Mouse (Mus musculus) gastrocnemius, postnatal 4 days (tissue): Measurements from ENCODE around the gene Ncoa1. TPM values are rescaled to one million over a fixed set of nuclear protein-coding genes. Genes with fewer than 3 reads are reported as not detected.

Source experiments
- DNase-seq, 2 experiments: peaks; one replicate each; pipeline ENCODE4 v3.0.0; 2021 to 2022; ENCODE audit warnings: low spot score in 2 of 2, mixed read lengths in 2 of 2
- total RNA-seq, 2 experiments: library from RNA; stranded (reverse); gene quantifications; 2 replicates each; pipeline ENCODE4 v1.2.3; 2021

Gene Ncoa1
- total RNA-seq, 2 experiments from 2014 or later = 51.1 to 52.3 TPM

DNA sequence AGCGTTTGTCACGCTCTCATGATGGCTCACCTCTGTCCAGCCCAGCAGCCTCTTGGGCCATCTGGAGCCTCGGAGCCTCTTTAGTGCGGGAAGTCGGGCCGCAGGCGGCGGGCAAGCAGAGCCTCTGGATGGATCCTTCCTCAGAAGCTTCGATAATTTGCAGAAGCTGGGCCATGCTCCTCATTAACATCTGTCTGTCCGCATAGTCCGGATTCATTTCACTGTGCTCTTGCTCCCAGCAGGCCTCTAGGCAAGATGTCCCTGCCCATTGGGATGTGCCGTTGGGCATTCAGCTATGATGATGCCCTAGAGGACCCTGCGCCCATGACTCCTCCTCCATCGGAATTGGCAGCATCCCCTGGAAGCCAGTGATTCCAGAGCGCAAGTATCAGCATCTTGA lies 239.5 kb downstream of the Ncoa1 start:
- DNase-seq = no peak

DNA sequence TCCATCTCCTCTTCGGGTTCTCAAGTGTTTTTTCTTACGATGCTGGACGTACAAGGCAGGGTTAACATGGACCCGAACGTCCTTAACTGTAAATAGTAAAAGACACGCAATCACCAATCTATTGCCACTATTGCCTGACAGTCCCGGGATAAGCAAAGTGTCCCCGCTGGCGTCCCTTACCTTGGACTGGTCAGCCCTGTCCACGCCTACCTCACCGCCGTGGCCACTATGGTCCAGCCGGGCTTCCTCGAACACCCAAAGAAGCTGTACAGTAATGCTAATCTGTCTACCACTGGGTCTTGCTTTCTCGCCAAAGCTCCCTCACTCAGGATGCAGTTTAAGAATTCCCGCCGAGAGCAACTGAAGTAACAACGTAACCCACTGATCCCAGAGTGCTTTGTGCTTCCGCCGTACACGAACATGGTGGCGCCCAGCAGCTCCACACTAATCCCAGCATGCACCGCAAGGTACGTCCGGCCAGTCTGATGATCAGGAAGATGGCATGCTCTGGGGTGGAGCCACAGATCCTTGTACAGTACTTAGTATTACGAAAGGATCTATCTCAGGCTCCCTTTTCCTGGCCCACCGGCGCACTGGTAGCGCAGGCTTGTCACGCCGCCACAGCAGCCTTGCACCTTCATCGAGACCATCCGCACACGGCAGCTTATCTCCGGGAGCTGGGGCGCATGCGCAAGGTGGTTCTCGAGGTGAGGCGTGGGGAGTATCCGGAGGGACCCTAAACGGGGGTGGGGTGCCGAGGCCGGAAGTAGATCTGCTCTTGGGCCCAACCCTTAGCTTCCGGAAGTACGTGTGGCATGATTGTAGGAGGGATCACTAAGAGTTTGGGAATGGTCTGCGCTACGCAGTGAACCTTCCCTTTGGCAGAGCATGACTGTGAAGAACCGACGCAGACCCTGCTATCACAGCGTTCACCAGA lies 243.1 kb downstream of the Ncoa1 start, which contains the start of the genes Ptrhd1 and Cenpo:
Gene Ptrhd1, plus strand, starts transcription at position 456 of the 937 bp plus-strand sequence.
Gene Cenpo, minus strand, starts transcription at position 723 of the 937 bp plus-strand sequence.
- DNase-seq = peak; percentile 82 to 93

DNA sequence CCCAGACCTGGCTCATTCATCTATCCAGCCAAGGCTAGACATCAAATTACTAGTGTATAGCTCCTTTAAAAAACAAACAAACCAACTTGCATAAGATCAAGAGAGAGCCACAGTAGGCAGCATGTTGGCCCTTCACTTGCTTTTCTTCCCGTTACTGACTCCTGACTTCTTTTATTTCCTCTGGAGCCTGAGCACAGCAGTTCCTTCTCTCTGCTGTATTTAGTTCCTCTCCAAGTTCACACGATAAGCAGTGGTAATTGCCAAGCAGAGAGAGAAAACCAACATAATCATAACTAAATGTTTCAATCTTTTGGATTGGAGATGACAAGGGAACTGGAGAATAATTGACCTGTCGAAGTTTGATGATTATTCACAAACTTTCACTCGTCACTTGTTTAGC lies 244.2 kb downstream of the Ncoa1 start:
- DNase-seq = no peak

DNA sequence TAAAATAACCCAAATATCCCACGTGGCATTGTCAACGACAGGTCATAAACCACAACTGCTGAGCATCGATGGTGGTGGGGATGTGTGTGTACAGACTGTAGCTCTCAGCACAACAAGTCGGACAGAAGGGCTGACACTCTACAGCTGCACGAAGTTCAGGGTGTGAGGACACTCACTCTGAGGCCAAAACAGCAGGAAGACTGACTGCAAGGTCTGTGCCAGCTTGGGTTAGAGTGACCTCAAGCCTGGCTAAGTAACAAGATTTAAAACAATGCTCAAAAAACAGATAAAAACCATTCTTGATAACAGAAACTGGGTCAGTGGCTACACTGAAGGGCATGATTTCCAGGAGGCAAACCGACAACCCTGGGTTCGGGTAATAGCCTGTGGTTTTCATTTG lies 246.8 kb downstream of the Ncoa1 start:
- DNase-seq = no peak

DNA sequence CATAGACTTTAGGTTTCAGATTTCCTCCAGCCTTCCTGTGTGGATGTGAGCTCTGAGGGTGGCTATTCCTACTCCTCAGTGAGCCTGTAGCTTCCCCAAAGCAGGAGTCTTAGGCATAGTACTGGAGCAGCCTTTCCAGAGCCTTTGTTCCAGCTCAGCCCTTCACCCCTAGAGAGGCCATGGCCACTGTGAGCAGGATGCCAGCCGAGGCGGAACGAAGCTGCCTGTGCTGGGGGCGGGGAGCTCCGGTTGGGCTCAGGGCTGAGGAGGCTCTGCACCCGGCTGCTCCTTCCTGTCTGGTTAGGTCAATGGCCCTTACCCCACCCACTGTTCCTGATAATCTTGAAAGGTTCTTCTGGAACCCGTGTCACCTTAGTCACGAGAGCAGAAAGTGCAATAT lies 264.1 kb downstream of the Ncoa1 start:
- DNase-seq = no peak

DNA sequence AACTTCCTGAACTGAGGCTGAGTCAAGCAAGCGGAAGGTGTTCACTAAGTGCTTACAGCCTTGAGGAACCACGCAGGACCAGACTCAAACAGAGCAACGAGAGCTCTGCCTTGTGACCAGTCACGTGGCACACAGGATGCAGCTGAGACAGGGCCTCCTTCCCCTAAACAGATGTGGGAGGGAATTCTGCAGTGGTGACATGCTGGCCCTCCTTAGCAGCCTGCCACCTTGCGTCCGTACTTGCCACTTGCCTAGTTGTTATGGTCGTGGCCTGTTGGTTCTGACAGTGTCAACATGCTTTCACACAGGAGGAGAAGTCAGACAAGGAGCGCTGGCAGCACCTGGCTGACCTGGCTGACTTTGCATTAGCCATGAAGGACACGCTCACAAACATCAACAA lies 265.8 kb downstream of the Ncoa1 start:
- DNase-seq = no peak

DNA sequence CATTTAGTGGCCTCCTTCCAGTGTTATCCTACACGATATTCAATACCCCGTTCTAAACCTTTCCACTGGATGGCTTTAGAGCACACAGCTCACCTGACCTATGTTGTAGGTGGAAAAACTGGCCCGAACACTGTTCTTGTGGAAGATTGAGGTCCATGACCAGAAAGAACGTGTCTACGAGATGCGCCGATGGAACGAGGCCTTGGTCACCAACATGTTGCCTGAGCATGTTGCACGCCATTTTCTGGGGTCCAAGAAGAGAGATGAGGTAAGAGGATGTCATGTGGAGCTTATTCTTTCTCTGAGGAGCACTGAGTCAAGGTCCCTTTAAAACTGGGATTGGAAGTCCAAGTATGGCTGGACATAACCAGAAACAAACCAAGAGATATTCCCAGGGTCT lies 267.8 kb downstream of the Ncoa1 start:
- DNase-seq = no peak

DNA sequence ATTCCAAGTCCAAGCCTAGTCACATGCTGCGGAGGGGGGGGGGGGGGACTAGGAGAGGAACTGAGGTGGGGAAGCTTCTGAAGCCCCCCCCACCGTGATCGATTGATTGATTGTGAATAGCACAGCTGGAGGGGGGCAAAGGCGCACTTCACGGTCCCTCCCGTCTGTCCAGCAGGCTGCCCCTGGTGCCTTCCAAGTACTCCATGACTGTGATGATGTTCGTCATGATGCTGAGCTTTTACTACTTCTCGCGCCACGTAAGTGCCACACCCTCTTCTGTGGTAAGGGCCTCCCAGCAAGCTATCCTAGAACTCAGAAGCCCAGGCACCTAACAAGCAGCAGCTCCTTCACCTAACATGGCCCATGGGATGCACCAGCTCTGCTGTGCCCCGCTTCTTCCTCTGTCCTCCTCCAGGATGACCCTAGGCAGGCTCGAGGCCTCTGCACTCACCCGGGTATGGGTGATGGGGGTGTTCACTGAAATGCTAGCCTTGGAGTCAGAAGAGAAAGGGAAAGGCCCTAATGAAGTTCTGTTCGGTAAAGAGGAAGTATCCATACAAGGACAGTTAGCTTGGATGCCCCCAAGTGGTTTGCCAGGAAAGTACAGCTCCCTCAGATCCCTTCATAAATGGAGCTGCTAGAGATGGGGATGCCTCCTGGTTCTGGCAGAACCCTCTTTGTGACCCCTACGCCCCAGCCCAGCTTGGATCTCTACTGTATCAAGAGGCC lies 268.4 kb downstream of the Ncoa1 start:
- peak in 1 of 2 experiments; percentile 50 for DNase-seq

DNA sequence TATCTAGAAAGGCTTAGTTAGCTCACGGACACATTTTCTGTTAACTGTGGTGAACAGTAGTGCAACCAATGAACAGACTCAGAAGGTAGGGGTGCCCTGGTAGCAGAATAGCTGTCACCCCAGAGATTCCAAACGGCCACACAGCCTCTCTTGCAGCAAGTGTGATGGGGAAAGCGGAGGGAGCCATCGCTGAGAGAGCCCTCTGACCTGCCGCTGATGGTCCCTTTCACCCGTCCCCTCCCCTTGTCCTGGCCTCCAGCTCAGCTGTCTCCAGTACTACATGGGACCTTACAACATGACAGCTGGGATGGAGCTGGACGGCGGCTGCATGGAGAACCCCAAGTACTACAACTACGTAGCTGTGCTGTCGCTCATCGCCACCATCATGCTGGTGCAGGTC lies 270.9 kb downstream of the Ncoa1 start:
- no peak for DNase-seq

DNA sequence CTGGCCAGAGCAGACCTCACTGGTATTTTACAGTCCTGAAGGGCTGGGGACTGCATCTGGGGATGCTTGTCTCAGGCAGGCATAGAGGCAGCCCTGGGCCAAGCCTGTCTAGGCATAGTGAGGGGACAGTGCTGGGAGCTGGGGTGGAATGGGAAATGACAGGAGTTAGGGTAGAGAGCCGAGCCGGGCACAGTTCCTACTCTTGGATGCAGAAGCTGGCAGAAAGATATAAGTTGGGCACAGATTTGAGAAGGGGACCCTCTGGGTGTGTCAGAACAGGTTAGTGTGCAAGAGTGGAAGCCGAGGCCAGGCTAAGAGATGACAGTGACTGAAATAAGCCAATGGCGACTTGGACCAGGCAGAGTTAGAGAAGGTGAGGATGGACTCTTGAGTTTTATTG lies 274.8 kb downstream of the Ncoa1 start:
- DNase-seq = no peak

DNA sequence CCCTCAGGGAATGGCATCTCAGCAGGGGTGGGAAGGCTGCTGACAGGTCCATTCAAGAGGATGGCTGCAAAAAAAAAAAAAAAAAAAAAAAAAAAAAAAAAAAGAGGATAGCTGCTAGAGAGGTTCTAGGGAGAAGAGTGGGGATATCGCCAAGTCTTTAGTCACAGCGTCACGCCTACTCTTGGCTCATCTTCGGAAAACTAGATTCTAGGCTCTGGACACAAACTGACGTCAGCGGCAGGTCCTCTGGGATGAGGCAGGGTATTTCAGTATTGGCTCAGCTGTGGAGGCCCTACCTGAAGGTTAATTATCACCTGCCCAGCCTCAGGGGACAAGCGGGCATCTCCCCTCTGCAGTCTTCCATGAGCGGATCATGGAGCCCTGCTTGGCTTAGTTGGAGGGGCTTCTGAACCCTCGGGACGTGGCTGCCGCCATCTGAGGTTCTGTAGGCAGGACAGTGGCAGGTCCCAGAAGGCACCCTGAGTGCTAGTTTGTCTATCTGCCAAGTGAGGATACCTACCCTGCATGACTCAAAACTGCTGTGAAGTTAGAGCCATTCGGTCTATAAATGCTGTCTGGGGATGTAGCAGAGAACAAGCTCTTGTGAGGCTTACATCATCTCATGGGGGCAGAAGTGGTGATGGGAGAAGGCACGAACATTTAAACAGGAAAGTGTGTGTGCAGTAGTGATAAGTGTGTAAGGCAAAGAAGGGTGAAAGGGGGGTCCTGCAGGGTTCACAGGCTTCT lies 275.4 kb downstream of the Ncoa1 start:
- peak in 1 of 2 experiments; percentile 60 for DNase-seq

DNA sequence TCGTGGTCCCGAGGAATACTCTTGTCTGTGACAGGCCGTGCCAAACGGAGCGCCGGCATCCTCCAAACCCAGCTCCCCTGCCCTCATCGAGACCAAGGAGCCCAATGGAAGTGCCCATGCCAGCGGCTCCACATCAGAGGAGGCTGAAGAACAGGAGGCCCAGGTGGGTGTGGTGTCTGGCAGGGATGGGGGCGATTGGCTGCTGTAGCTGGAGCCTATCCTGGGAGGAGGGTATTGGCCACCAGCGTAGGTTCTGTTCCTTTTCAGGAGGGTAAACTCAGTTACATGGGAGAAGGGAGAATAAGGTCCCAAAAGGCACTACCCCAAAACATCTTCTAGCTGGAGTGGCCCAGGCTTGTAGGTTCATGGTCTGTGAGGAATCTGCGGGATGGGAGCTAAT lies 277.7 kb downstream of the Ncoa1 start:
- DNase-seq = no peak

DNA sequence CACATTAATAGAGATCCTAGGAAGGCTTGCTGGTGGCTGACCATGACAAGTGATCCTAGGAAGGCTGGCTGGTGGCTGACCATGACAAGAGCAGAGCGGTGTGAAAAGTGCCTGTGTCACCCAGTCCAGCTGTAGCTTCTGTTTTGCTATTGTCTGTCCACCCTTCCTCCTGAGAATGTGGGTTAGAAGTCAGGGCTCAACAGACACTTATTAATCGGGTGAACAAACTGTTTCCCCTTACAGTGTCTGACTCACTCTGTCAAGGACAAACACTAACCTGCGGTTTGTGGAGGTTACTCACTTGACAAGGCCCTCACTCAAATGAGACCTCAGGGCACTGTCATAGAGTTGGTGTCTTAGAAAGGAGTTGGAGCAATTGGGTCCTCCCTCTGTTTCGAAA lies 278.3 kb downstream of the Ncoa1 start:
- DNase-seq = no peak

Other genes starting within 250 kb of the Ncoa1 start
- 1 to 10 TPM; 4.8 to 5.0 TPM for gene Ptrhd1, start 243.2 kb downstream of the Ncoa1 start, total RNA-seq
- gene Cenpo, start 242.9 kb downstream of the Ncoa1 start, total RNA-seq = 1 to 10 TPM; 8.0 to 8.2 TPM
- 10 to 100 TPM; 34.2 to 36.5 TPM for gene Itsn2, start 115.5 kb upstream of the Ncoa1 start, total RNA-seq
- gene Gm3625, start 115.7 kb upstream of the Ncoa1 start, total RNA-seq = not detected